Mouse (Mus musculus) liver, embryonic 14.5 days (tissue): ENCODE data around the gene Gse1. TPM values are rescaled to one million over a fixed set of nuclear protein-coding genes. Genes with fewer than 3 reads are reported as not detected.

Source experiments
- ATAC-seq: fragments of 200-750 bp; cut with Nextera tagmentation; 2 replicates; pipeline ENCODE4 v1.8.0; 2017; ENCODE audit warnings: moderate number of reproducible peaks, mild to moderate bottlenecking, moderate library complexity; ENCODE audit not compliant: insufficient read depth
- DNase-seq, 3 experiments: peaks; one replicate each; pipeline ENCODE4 v3.0.0-alpha.2; 2012 to 2013; ENCODE audit warnings: low read depth in 3 of 3, low spot score in 3 of 3
- H3K27ac ChIP-seq: fragments of 300-500 bp; sonication (generic); 2 replicates; pipeline ENCODE4 v1.5.1; 2014; ENCODE audit warnings: moderate library complexity, mild to moderate bottlenecking, control low read depth, inconsistent platforms
- H3K27me3 ChIP-seq: fragments of 300-500 bp; sonication (generic); 2 replicates; pipeline ENCODE4 v1.6.1; 2014; ENCODE audit warnings: mild to moderate bottlenecking, low read length, moderate library complexity; ENCODE audit not compliant: control insufficient read depth, insufficient read depth
- H3K36me3 ChIP-seq: fragments of 300-500 bp; sonication (generic); replicated peaks from 2 replicates; pipeline ENCODE4 v1.6.1; 2014; ENCODE audit warnings: low read depth; ENCODE audit not compliant: control insufficient read depth, insufficient read depth
- H3K4me1 ChIP-seq, 2 experiments: fragments of 200-500 bp in 1 of 2; fragments of 300-500 bp in 1 of 2; sonication (generic) in 1 of 2; replicated peaks; 2 replicates each; pipeline ENCODE4 v1.6.1; 2012 to 2014; ENCODE audit warnings: antibody characterized with exemption in 1 of 2, inconsistent platforms in 1 of 2, low read length in 1 of 2; ENCODE audit not compliant: control insufficient read depth in 2 of 2, insufficient read depth in 2 of 2
- H3K4me2 ChIP-seq: fragments of 300-500 bp; sonication (generic); 2 replicates; pipeline ENCODE4 v1.6.1; 2014; ENCODE audit warnings: low read depth, mild to moderate bottlenecking, control low read depth, moderate library complexity
- H3K4me3 ChIP-seq, 2 experiments: fragments of 200-500 bp in 1 of 2; fragments of 300-500 bp in 1 of 2; sonication (generic) in 1 of 2; 2 replicates each; pipeline ENCODE4 v1.5.1; 2012 to 2014; ENCODE audit warnings: low read depth in 2 of 2, low read length in 2 of 2, mild to moderate bottlenecking in 2 of 2, control low read depth in 1 of 2, inconsistent platforms in 1 of 2, moderate library complexity in 1 of 2; ENCODE audit not compliant: insufficient read depth in 1 of 2
- H3K9ac ChIP-seq: fragments of 300-500 bp; sonication (generic); replicated peaks from 2 replicates; pipeline ENCODE4 v1.6.1; 2014; ENCODE audit warnings: mild to moderate bottlenecking, control low read depth, moderate library complexity
- H3K9me3 ChIP-seq: fragments of 300-500 bp; sonication (generic); 2 replicates; pipeline ENCODE4 v1.6.1; 2016; ENCODE audit warnings: low read length, mixed read lengths; ENCODE audit not compliant: control insufficient read depth
- CTCF ChIP-seq: IDR thresholded peaks from 2 replicates; pipeline ENCODE4 v1.5.1; 2016; ENCODE audit warnings: antibody characterized with exemption, low read depth, control low read depth
- EP300 ChIP-seq: IDR thresholded peaks from 2 replicates; pipeline ENCODE4 v1.6.1; 2016; ENCODE audit warnings: antibody characterized with exemption, low read depth
- WGBS: fragments of 180-500 bp; shearing (Covaris S2); extraction: QIAGEN DNeasy Blood & Tissue Kit; methylation state at CpG from one replicate; pipeline ENCODE4 v1.1.7; 2014; ENCODE audit not compliant: insufficient replicate concordance; 5-methylcytosine and 5-hydroxymethylcytosine counted together
- polyA plus RNA-seq, 2 experiments: library from polyadenylated mRNA; depleted of rRNA in 1 of 2; stranded (reverse) in 1 of 2; unstranded in 1 of 2; fragments of >200 nt; fragmentation: Nextera tagmentation in 1 of 2; extraction: Ambion mirVana in 1 of 2; gene quantifications; 2 replicates each; pipeline versions ENCODE4 v1.2.1 to v1.2.3; 2012 to 2014

Gse1 gene
- polyA plus RNA-seq, 2 experiments: 11.4 to 14.9 TPM

DNA sequence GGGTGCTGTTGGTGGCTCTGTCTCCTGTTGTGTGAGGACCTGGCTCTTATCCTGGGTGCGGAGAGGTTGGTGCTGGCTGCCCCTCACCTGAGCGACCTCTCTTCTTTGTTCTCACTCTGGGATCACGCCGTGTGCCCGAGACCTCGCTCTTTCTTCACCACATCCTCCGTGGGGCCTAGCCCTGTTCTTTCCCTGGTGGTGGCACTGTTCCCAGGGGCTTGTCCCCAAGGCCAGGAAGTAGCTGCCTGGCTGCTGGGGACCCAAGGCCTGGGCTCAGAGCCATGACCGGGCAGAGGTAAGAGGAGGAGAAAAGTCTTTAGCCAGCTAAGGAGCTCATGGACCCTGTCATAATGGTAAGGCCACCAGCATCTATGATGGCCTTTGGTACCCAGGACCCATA is 25.4 kb downstream of the Gse1 start:
- H3K9ac ChIP-seq: no peak overlapping the region
- no peak for DNase-seq
- H3K9me3 ChIP-seq: no peaks in the 10 kb centered on the region
- no peaks in the 10 kb centered on the region for H3K36me3 ChIP-seq
- no peak overlapping the region for H3K4me2 ChIP-seq
- H3K27ac ChIP-seq: no peak overlapping the region
- WGBS: 73% methylated on average over 8 of the region's 8 CpGs
- no peaks in the 10 kb centered on the region for H3K27me3 ChIP-seq
- H3K4me3 ChIP-seq: no peak overlapping the region
- H3K4me1 ChIP-seq: no peaks in the 10 kb centered on the region
- ATAC-seq: no peak
- TF ChIP-seq CTCF (no peak), EP300 (no peak)

DNA sequence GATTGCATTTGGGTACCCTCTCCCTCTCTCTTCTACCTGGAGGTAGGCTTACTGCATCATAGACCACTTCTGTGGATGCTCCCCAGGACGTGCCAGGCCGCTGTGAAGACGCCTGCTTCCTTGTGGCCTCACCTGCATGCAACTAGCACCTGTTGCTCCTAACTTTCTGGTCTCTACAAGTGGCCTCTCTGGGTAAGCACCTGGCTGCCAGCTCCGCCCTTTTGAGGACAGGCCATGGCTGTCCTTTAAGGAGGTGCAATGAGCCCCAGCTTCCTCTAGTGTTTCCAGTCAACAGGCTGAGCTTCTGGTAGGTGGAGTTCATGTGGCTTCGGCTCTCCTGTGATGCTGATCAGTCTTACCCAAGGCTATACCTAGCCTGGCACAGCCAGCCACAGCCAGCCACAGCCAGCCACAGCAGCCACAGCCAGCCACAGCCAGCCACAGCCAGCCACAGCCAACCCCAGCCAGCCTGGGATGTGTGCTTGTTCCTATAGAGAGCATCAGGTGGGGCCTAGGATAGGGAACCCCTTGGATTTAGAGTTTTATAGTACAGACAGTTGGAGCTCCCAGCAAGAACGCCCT is 27.2 kb downstream of the Gse1 start:
- Histone ChIP-seq H3K36me3 (no peaks in the 10 kb centered on the region), H3K9ac (no peak overlapping the region), H3K27ac (no peak overlapping the region), H3K4me2 (no peak overlapping the region), H3K27me3 (no peaks in the 10 kb centered on the region), H3K9me3 (no peaks in the 10 kb centered on the region), H3K4me3 (no peak overlapping the region), H3K4me1 (no peaks in the 10 kb centered on the region)
- no peak for ATAC-seq
- WGBS: 50% methylated on average over 6 of the region's 6 CpGs
- no peak for TF ChIP-seq CTCF
- no peak for TF ChIP-seq EP300
- DNase-seq: no peak

DNA sequence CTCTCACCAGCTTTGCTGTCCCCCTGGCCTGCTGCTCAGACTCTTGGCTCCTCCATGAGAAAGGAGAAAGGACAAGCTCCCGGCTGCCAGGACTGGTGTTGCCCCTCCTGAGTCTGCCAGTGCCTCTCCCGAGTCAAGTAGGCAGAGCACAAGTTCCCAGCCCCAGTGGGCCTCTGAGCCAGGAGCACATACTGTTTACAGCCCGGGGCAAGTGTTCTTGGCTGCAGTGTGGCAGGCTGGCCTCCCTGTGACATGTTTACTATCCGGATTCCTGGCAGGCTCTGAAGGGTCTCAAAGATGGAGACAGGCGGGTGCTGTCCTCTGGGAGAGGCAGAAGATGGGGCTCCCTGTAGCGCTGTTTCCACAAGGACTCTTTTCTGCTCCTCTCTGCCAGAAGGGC is 28.7 kb downstream of the Gse1 start:
- Histone ChIP-seq H3K27ac (no peak overlapping the region), H3K4me2 (no peak overlapping the region), H3K27me3 (no peaks in the 10 kb centered on the region), H3K9me3 (no peaks in the 10 kb centered on the region), H3K36me3 (no peaks in the 10 kb centered on the region), H3K4me3 (no peak overlapping the region), H3K9ac (no peak overlapping the region), H3K4me1 (no peaks in the 10 kb centered on the region)
- no peak for TF ChIP-seq EP300
- TF ChIP-seq CTCF: no peak
- ATAC-seq: no peak
- no peak for DNase-seq
- 49% methylated on average over 6 of the region's 6 CpGs for WGBS

DNA sequence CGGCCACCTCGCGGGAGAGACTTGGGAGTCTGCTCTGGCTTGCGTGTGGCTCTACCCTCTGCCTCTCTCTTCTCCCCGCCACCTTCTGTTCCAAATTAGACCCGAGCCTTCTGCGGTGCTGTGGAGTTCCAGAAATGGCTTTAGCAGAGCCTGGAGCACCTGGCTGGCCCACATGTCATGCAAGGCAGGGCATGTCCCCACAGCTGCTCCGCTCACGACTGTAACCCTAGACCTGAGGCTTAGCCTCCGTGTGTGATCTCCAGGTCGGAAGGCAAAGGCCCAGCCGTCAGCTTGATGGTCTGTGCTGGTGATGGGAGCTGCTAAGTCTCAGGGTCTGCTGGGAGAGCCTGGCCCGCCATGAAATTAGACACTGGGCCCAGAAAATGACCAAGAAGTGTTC is 30.9 kb downstream of the Gse1 start:
- DNase-seq (no peak), ATAC-seq (no peak)
- TF ChIP-seq EP300 (no peak), CTCF (no peak)
- Histone ChIP-seq H3K9ac (no peak overlapping the region), H3K9me3 (no peaks in the 10 kb centered on the region), H3K36me3 (no peaks in the 10 kb centered on the region), H3K4me1 (no peaks in the 10 kb centered on the region), H3K4me2 (no peak overlapping the region), H3K27ac (no peak overlapping the region), H3K27me3 (no peaks in the 10 kb centered on the region), H3K4me3 (no peak overlapping the region)
- WGBS: 68% methylated on average over 13 of the region's 13 CpGs

DNA sequence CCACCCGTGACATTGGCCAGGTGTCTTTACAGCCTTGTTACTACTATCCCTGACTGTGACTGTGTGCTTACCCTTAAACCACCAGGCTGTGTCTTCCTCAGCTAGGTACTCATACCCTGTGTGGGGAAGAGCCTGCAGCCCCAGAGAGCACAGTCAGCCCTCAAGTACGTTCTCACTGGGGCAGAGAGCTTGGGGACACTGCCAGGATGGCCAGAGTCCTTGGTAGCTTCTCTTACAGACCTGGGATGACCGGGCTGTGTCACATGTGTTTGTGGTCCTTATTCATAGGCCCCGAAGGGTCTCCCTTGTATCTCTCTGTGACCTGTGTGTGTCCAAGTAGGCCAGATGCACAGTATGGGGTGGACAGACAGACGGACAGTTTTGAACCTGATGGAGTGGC is 32.4 kb downstream of the Gse1 start:
- WGBS: 60% methylated on average over 5 of the region's 5 CpGs

More for the DNA sequence above, 32.4 kb downstream of the Gse1 start:
- H3K27ac ChIP-seq: no peak overlapping the region
- no peak overlapping the region for H3K4me2 ChIP-seq
- H3K36me3 ChIP-seq: no peaks in the 10 kb centered on the region
- H3K27me3 ChIP-seq: no peaks in the 10 kb centered on the region
- no peak for TF ChIP-seq CTCF
- TF ChIP-seq EP300: no peak
- no peak for ATAC-seq
- H3K4me3 ChIP-seq: no peak overlapping the region
- no peak overlapping the region for H3K9ac ChIP-seq
- no peaks in the 10 kb centered on the region for H3K4me1 ChIP-seq
- H3K9me3 ChIP-seq: no peaks in the 10 kb centered on the region
- DNase-seq: no peak
